Mouse (Mus musculus) spleen, postnatal 4 days (tissue): ENCODE data around the gene Tmem170.
"Not testable (repeated sequence)": the region's sequence is repeated elsewhere in the genome, so short reads cannot be mapped to it uniquely, and the experiment has no call there.

ENCODE experiments used
- DNase-seq, 2 experiments: peaks; one replicate each; pipeline ENCODE4 v3.0.0; 2022; ENCODE audit warnings: low spot score in 2 of 2

Tmem170 gene

DNA sequence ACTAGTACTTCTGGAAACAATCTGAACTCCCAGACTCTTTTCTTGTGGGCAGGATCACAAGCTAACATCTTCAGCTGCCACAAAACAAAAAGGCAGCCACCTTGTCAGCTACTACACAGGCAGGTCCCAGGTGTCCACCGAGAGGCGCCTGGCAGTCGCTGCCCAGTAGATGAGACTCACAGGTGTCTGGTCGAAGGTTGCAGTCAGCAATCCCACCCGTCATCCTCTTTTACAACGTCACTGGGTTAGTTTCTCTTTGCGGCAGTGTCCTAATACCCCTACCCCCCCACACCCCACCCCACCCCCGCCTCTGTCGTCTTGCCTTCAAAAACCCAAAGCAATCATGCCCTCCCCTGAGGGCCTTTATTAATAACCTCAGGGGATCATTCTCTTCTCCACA, 792 bp downstream of the Tmem170 start:
- no peak for DNase-seq

DNA sequence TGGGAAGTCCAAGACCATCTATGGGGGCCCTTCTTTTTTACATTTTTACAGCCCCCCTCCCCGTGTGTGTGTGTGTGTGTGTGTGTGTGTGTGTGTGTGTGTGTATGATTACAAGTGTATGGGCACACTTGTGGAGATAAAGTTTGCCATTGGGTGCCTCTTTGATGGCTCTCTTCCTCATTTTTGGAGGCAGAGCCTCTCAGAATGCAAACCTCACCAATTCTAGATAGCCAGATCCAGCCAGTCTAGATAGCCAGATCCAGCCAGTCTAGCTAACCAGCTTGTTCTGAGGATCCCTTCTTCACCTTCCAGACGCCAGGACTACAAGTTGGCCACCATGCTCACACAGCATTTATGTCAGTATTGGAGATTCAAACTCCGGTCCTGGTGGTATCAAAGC, 5.3 kb downstream of the Tmem170 start:
- DNase-seq = no peak

DNA sequence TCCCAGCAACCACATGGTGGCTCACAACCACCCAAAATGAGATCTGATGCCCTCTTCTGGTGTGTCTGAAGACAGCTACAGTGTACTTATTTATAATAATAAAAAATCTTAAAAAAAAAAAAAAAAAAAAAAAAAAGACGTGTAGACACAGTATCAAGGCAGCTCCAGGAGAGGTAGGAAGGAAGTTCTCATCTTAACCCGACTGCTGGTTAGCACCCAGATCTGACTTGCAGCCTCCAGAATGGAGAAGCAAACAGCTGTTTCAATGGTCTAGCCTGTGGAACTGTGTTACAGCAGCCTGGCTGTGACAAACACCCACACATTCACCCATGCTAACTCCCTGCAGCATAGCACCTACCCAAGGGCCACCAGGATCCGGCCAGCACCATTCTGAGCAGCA, 6.2 kb downstream of the Tmem170 start:
- DNase-seq = no peak

GRCm38 (mm10) chr8:111868664-111869063, 7.9 kb downstream of the Tmem170 start:
- DNase-seq = no peak

GRCm38 (mm10) chr8:111865857-111866256, 10.7 kb downstream of the Tmem170 start:
- DNase-seq = no peak

- DNase-seq = no peak
Observed at GRCm38 (mm10) chr8:111865130-111865852, 11.3 kb downstream of the Tmem170 start.

- DNase-seq = no peak
Observed at GRCm38 (mm10) chr8:111864648-111865047, 11.9 kb downstream of the Tmem170 start.

DNA sequence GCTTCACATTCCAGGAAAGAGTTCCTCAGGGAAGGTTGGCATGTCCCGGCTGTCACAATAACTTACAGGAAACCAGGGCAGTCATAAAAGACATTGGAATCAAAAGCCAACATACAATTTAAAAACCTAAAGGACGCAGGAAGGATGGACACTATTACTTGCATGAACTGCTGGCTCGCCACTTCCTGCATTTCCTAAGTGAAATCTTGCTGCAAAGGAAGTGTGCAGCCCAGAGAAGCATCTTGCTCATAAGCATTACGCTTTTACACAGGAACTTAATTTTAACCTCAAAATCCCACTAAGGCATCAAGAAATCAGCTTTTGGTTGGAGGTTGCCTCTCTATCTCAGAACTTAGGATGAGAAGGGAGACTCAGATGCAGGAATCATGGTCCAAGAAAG, 13.3 kb downstream of the Tmem170 start:
- no peak for DNase-seq

DNA sequence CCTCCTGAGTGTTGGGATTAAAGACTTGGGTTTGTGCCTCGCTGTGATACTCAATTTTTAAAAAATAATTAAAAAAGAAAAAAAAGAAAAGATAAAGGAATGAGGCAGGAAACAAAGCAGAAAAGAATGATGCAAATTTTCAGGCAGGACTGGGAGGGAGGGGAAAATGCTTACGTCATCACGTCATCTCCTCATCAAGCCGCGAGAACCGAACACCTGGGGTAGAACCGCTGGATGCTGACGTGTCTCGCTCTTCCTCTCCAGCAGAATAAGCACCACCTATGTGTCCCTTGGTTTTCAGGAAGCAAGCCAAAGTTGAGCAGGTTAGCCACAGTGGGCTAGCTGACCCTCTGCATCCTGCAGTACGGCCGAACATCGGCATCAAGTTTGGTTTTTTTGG, 20.6 kb downstream of the Tmem170 start:
- no peak for DNase-seq

DNA sequence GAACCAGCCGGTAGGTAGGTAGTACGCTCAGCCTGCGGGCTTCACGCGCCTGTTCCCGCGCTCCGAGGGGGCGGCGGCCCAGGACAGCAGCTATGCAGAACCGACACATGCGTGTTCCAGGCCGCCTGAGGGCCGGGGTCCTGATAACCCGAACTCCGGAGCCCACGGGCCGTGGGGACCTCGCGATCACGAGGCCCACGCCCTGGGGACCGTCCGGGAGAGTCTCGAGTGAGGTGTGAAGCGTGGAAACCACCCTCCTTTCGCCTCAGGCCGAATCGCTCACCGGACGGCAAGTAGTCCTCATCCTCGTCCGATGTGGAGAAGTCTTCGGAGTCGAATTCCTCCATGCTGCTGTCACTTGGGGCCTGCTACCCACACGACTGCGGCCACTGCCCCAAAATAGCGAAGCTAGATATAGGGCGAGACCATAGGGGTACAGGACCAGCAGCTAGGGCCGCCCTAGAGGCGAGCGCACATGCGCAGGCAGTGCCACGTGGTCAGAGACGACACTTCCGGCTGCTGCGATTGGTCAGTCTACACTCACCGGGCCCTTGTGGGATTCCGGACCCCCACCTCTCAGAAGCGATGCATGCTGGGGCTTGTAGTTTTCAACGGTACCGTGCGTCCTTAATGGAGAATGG, 22.6 kb downstream of the Tmem170 start, which contains the start of gene Cfdp1:
Gene Cfdp1 (minus strand): TSS at position 431 of the 641 bp plus-strand sequence.
- DNase-seq = peak; percentile 93 to 94

DNA sequence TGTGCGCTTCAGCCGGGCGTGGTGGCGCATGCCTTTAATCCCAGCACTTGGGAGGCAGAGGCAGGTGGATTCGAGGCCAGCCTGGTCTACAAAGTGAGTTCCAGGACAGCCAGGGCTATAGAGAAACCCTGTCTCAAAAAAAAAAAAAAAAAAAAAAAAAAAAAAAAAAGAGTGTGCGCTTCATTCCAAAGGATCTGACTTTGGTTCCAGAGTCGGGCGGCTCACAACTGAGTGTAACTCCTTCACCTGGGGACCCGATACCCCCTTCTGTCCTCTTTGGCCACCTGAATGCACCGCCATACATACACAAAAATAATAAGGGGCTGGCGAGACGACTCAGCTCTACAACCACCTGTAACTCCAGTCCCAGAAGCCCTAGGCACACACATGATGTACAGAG, 23.3 kb downstream of the Tmem170 start:
- DNase-seq = not testable (repeated sequence)

- DNase-seq = no peak
Observed at GRCm38 (mm10) chr8:111846746-111847145, 29.8 kb downstream of the Tmem170 start.

DNA sequence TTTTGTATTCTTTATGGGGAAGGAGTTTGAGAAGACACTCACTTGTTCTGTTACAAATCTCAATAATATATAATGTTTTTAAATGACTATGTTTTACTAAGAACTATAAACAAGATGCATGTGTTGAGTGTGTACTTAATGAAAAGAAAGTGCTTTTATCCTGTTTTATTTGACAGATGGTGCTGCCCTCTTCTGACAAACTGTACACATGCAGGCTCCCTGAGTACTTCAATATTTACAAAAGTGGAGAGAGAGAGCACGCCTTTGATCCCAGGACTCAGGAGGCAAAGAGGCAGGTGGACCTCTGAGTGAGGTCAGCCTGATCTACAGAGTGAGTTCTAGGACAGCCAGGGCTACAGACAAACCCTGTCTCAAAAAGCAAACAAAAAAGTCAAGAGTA, 41.0 kb downstream of the Tmem170 start:
- no peak for DNase-seq

DNA sequence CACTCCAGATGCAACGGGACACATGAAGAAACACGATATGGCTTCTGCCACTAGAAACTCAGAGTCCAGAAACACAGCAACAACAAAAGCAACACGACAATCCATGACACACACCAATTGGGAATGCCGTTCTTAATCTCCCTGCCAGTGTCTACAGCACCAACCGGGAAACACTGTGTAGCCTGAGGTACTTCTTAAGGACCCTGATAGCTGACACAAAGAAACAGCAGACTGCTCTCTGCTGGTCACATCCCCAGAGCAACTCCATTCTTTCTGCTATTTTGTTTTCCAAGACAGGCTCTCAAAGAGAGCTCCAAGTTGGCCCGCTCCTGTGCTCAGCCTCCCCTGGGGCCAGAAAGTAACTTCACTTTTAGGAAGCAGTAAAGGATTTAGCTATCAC, 42.5 kb downstream of the Tmem170 start:
- no peak for DNase-seq

- DNase-seq = no peak
Observed at GRCm38 (mm10) chr8:111832983-111833382, 43.6 kb downstream of the Tmem170 start.

GRCm38 (mm10) chr8:111831996-111832395, 44.6 kb downstream of the Tmem170 start:
- DNase-seq = no peak

GRCm38 (mm10) chr8:111828595-111828994, 48.0 kb downstream of the Tmem170 start:
- DNase-seq = no peak

DNA sequence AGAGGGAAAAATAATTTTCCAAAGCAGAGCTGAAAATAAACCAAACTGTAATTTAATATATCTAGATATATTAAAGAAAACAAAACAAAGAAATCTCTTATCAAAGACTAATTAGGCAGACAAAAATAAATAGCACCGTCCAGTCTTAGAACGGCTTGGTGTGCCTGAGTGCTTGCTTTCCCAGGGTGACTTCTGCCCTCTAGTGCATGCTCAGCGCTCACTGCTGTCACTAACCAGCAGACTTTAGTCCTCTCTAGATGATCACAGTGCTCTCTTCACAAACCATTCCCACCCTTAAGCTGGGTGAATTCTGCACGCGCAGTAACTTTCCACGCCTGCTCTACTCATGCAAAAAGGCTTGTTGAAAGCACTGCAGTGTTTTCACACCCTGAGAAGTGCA, 51.3 kb downstream of the Tmem170 start:
- no peak for DNase-seq

- DNase-seq = no peak
Observed at GRCm38 (mm10) chr8:111824334-111824733, 52.2 kb downstream of the Tmem170 start.

DNA sequence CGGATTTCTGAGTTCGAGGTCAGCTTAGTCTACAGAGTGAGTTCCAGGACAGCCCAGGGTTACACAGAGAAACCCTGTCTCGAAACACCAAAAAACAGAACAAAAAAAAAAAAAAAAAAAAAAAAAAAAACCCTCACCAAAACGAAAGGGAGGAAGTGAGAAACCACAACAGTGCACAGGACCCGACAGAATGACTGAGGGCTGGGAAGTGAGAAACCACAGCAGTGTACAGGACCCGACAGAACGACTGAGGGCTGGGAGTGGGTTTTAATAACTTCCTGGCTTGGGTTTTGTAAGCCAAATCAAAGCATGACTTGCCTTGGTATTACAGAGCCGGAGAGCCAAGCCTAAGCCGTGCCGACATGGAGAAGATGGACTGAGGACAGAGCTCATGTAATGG, 55.4 kb downstream of the Tmem170 start:
- peak; percentile 52 to 64 for DNase-seq

- DNase-seq = no peak
Observed at GRCm38 (mm10) chr8:111820691-111821090, 55.9 kb downstream of the Tmem170 start.

DNA sequence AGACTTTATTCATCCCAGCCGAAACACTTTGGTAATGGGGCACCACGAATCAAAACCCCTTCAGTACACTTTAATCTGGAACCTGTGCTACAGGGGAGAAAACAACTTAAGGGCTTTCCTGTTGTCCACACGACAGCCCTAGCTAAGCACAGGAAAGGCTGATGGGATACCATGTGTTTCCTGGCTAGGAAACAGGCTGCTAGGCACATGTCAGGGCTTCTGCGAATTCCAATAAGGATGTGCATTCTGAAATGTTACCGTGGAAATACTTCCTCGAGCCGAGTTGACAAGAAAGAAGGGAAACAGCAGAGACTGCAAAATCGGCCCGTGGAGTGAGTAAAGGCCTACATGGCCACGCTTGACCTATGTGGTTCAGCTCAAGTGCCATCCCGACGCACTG, 56.5 kb downstream of the Tmem170 start:
- no peak for DNase-seq

DNA sequence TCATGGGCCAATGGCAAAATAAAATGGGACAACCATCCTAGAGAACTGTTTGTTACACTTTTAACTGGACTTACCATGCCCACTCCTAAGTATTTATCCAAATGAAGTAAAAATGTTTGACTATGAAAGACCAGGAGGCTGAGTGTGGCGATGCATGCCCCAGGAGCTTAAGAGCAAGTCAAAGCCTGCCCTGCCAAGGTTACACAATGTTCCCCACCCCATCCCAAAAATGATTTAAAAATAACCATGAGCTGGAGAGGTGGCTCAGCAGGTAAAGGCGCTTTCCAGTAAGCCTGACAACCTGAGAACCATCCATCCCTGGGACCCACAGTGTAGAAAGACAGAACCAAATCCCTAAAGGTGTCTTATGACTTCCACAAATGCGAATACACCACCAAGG, 58.0 kb downstream of the Tmem170 start:
- DNase-seq = no peak

DNA sequence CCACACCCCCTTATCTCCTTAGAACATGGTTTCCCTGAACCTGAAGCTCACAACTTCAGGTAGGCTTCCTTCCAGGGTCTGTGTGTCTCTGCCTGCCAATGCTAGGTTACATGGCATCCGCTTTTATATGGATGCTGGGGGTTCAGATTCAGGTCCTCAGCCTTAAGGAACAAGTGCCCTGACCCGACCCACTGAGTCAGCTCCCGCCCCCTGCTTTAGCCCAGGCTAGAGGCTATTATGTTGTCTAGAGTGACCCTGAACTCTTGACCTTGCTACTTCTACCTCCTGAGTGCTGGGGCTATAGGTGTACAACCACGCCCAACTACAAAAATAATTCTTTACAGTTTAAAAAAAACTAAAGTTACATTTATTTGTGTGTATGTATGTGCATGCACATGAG, 61.5 kb downstream of the Tmem170 start:
- no peak for DNase-seq
